Mouse (Mus musculus): Measurements from ENCODE around the gene Trnp1. TPM values are rescaled to one million over a fixed set of nuclear protein-coding genes. Genes with fewer than 3 reads are reported as not detected.
A peak's percentile ranks its signal among the peaks of the same experiment; 100 is the strongest.

Gene Trnp1
- 3.4 and 4.5 TPM in 2 replicates for polyA plus RNA-seq (2012; rRNA removed)

GRCm38 (mm10) chr4:133498160-133498724 is at the start of gene Trnp1:
Trnp1 (minus strand) TSS chr4:133498550.
- Histone ChIP-seq H3K4me1 (ENCODE audit: control insufficient read depth, insufficient read depth, low read length) (0 out of 2 replicates have a peak, but pooled peaks cover 2% of the 10 kb centered on the region), H3K4me3 (replicated peaks; ENCODE audit: extremely low read depth, low read depth, low read length) (peak within 1 kb of the TSS; percentile 32)
- under 1% methylated on average over 45 of the region's 53 CpGs for WGBS
- DNase-seq = peak; percentile 63
- no peak for TF ChIP-seq CTCF (IDR thresholded peaks at IDR 0.05; ENCODE audit: insufficient read depth, low read length)
- no peak for TF ChIP-seq POLR2A (IDR thresholded peaks at IDR 0.05; ENCODE audit: borderline replicate concordance, extremely low read depth, low read depth, low read length)

GRCm38 (mm10) chr4:133545272-133546231 is 47.2 kb upstream of the Trnp1 start, which contains the start of gene Nudc:
Nudc (minus strand) TSS chr4:133545996.
- Histone ChIP-seq H3K4me1 (ENCODE audit: control insufficient read depth, insufficient read depth, low read length) (no peaks in the 10 kb centered on the region; the same call in 1 of the 2 replicates), H3K4me3 (replicated peaks; ENCODE audit: extremely low read depth, low read depth, low read length) (peak within 1 kb of the TSS; percentile 99)
- WGBS = under 1% methylated on average over 72 of the region's 77 CpGs
- TF ChIP-seq POLR2A (IDR thresholded peaks at IDR 0.05; ENCODE audit: borderline replicate concordance, extremely low read depth, low read depth, low read length) (peak; percentile 88), CTCF (IDR thresholded peaks at IDR 0.05; ENCODE audit: insufficient read depth, low read length) (no peak)
- peak; percentile 90 for DNase-seq

GRCm38 (mm10) chr4:133536652-133537051 is 38.3 kb upstream of the Trnp1 start:
- H3K4me1 ChIP-seq (ENCODE audit: control insufficient read depth, insufficient read depth, low read length) = no peaks in the 10 kb centered on the region
- DNase-seq = no peak
- TF ChIP-seq POLR2A (IDR thresholded peaks at IDR 0.05; ENCODE audit: borderline replicate concordance, extremely low read depth, low read depth, low read length) (no peak), CTCF (IDR thresholded peaks at IDR 0.05; ENCODE audit: insufficient read depth, low read length) (no peak)
- WGBS = 74% methylated on average over 5 of the region's 5 CpGs
- no peak overlapping the region for H3K4me3 ChIP-seq (replicated peaks; ENCODE audit: extremely low read depth, low read depth, low read length)

GRCm38 (mm10) chr4:133536081-133536480 is 37.7 kb upstream of the Trnp1 start:
- TF ChIP-seq CTCF (IDR thresholded peaks at IDR 0.05; ENCODE audit: insufficient read depth, low read length) = no peak
- WGBS = 80% methylated on average over 3 of the region's 3 CpGs
- Histone ChIP-seq H3K4me1 (ENCODE audit: control insufficient read depth, insufficient read depth, low read length) (no peaks in the 10 kb centered on the region), H3K4me3 (replicated peaks; ENCODE audit: extremely low read depth, low read depth, low read length) (no peak overlapping the region)
- no peak for DNase-seq

GRCm38 (mm10) chr4:133532777-133533176 is 34.4 kb upstream of the Trnp1 start:
- 83% methylated on average over 3 of the region's 3 CpGs for WGBS
- no peak for DNase-seq
- no peak for TF ChIP-seq CTCF (IDR thresholded peaks at IDR 0.05; ENCODE audit: insufficient read depth, low read length)
- no peak for TF ChIP-seq POLR2A (IDR thresholded peaks at IDR 0.05; ENCODE audit: borderline replicate concordance, extremely low read depth, low read depth, low read length)
- H3K4me3 ChIP-seq (replicated peaks; ENCODE audit: extremely low read depth, low read depth, low read length) = no peak overlapping the region
- no peaks in the 10 kb centered on the region for H3K4me1 ChIP-seq (ENCODE audit: control insufficient read depth, insufficient read depth, low read length)

GRCm38 (mm10) chr4:133527788-133528187 is 29.4 kb upstream of the Trnp1 start:
- WGBS = 68% methylated on average over 16 of the region's 16 CpGs
- TF ChIP-seq POLR2A (IDR thresholded peaks at IDR 0.05; ENCODE audit: borderline replicate concordance, extremely low read depth, low read depth, low read length) = no peak
- TF ChIP-seq CTCF (IDR thresholded peaks at IDR 0.05; ENCODE audit: insufficient read depth, low read length) = no peak
- DNase-seq = no peak
- no peak overlapping the region for H3K4me3 ChIP-seq (replicated peaks; ENCODE audit: extremely low read depth, low read depth, low read length)
- no peaks in the 10 kb centered on the region for H3K4me1 ChIP-seq (ENCODE audit: control insufficient read depth, insufficient read depth, low read length)

- H3K4me1 ChIP-seq (ENCODE audit: control insufficient read depth, insufficient read depth, low read length) = no peaks in the 10 kb centered on the region
- TF ChIP-seq POLR2A (IDR thresholded peaks at IDR 0.05; ENCODE audit: borderline replicate concordance, extremely low read depth, low read depth, low read length) (no peak), CTCF (IDR thresholded peaks at IDR 0.05; ENCODE audit: insufficient read depth, low read length) (no peak)
Measured at GRCm38 (mm10) chr4:133521502-133521901, 23.2 kb upstream of the Trnp1 start.

GRCm38 (mm10) chr4:133519369-133519665 is 21.0 kb upstream of the Trnp1 start:
- 9% methylated on average over 25 of the region's 25 CpGs for WGBS
- TF ChIP-seq POLR2A (IDR thresholded peaks at IDR 0.05; ENCODE audit: borderline replicate concordance, extremely low read depth, low read depth, low read length) (no peak), CTCF (IDR thresholded peaks at IDR 0.05; ENCODE audit: insufficient read depth, low read length) (no peak)
- peak overlapping the region; percentile 49 for H3K4me3 ChIP-seq (replicated peaks; ENCODE audit: extremely low read depth, low read depth, low read length)
- no peaks in the 10 kb centered on the region for H3K4me1 ChIP-seq (ENCODE audit: control insufficient read depth, insufficient read depth, low read length)
- no peak for DNase-seq

More at GRCm38 (mm10) chr4:133521502-133521901, 23.2 kb upstream of the Trnp1 start:
- WGBS = 43% methylated on average over 2 of the region's 2 CpGs
- no peak for DNase-seq
- H3K4me3 ChIP-seq (replicated peaks; ENCODE audit: extremely low read depth, low read depth, low read length) = no peak overlapping the region

GRCm38 (mm10) chr4:133518601-133519368 is 20.4 kb upstream of the Trnp1 start, which contains the start of gene Kdf1:
Kdf1 (plus strand) TSS chr4:133518963.
- peak; percentile 76 for DNase-seq
- H3K4me1 ChIP-seq (ENCODE audit: control insufficient read depth, insufficient read depth, low read length) = no peaks in the 10 kb centered on the region
- H3K4me3 ChIP-seq (replicated peaks; ENCODE audit: extremely low read depth, low read depth, low read length) = peak within 1 kb of the TSS; percentile 49
- TF ChIP-seq POLR2A (IDR thresholded peaks at IDR 0.05; ENCODE audit: borderline replicate concordance, extremely low read depth, low read depth, low read length) (no peak), CTCF (IDR thresholded peaks at IDR 0.05; ENCODE audit: insufficient read depth, low read length) (no peak)
- 4% methylated on average over 69 of the region's 69 CpGs for WGBS
